Mouse (Mus musculus) forebrain, embryonic 13.5 days (tissue): ENCODE results near the gene Afmid. TPM values are rescaled to one million over a fixed set of nuclear protein-coding genes. Genes with fewer than 3 reads are reported as not detected.
"Not testable (repeated sequence)": the region's sequence is repeated elsewhere in the genome, so short reads cannot be mapped to it uniquely, and the experiment has no call there.

Source experiments
- ATAC-seq: fragments of 200-750 bp; cut with Nextera tagmentation; 2 replicates; pipeline ENCODE4 v1.8.0; 2017
- H3K27ac ChIP-seq: fragments of 300-500 bp; sonication (generic); 2 replicates; pipeline ENCODE4 v1.5.1; 2015; ENCODE audit warnings: inconsistent platforms, mild to moderate bottlenecking, moderate library complexity
- H3K27me3 ChIP-seq: fragments of 300-500 bp; sonication (generic); 2 replicates; pipeline ENCODE4 v1.6.1; 2015; ENCODE audit warnings: mild to moderate bottlenecking, inconsistent platforms
- H3K36me3 ChIP-seq: fragments of 300-500 bp; sonication (generic); 2 replicates; pipeline ENCODE4 v1.6.1; 2015; ENCODE audit warnings: mild to moderate bottlenecking, inconsistent platforms; ENCODE audit not compliant: poor library complexity, severe bottlenecking
- H3K4me1 ChIP-seq: fragments of 300-500 bp; sonication (generic); 2 replicates; pipeline ENCODE4 v1.6.1; 2015; ENCODE audit warnings: inconsistent platforms
- H3K4me2 ChIP-seq: fragments of 300-500 bp; sonication (generic); 2 replicates; pipeline ENCODE4 v1.6.1; 2015; ENCODE audit warnings: inconsistent platforms, mild to moderate bottlenecking, moderate library complexity
- H3K4me3 ChIP-seq: fragments of 300-500 bp; sonication (generic); 2 replicates; pipeline ENCODE4 v1.5.1; 2015; ENCODE audit warnings: mild to moderate bottlenecking, inconsistent platforms
- H3K9ac ChIP-seq: fragments of 300-500 bp; sonication (generic); 2 replicates; pipeline ENCODE4 v1.6.1; 2015; ENCODE audit warnings: mild to moderate bottlenecking, inconsistent platforms
- H3K9me3 ChIP-seq: fragments of 300-500 bp; sonication (generic); replicated peaks from 2 replicates; pipeline ENCODE4 v1.6.1; 2016; ENCODE audit warnings: inconsistent platforms
- WGBS: fragments of 180-500 bp; shearing (Covaris S2); methylation state at CpG from one replicate; pipeline ENCODE4 v1.1.7; 2015; 5-methylcytosine and 5-hydroxymethylcytosine counted together
- polyA plus RNA-seq: library from polyadenylated mRNA; unstranded; fragments of >200 nt; fragmentation: Nextera tagmentation; extraction: Ambion mirVana; gene quantifications from 2 replicates; pipeline ENCODE4 v1.2.1, GENCODE M21; 2015

Afmid gene
- polyA plus RNA-seq, 1 experiment from 2014 or later, result 7.5 TPM

- Histone ChIP-seq H3K36me3 (no peaks in the 10 kb centered on the region), H3K4me2 (no peak overlapping the region), H3K27me3 (0 out of 2 replicates have a peak, but pooled peaks cover 2% of the 10 kb centered on the region), H3K9ac (no peak overlapping the region), H3K4me1 (no peaks in the 10 kb centered on the region), H3K4me3 (no peak overlapping the region), H3K27ac (no peak overlapping the region), H3K9me3 (no peaks in the 10 kb centered on the region)
- ATAC-seq, result no peak
- WGBS, result 62% methylated on average over 2 of the region's 2 CpGs
These were observed 27.6 kb upstream of the Afmid start for GRCm38 (mm10) chr11:117798160-117798541.

GRCm38 (mm10) chr11:117799174-117799573 is 26.6 kb upstream of the Afmid start:
- no peaks in the 10 kb centered on the region for H3K27me3 ChIP-seq
- no peaks in the 10 kb centered on the region for H3K9me3 ChIP-seq
- WGBS, result 68% methylated on average over 5 of the region's 5 CpGs
- no peaks in the 10 kb centered on the region for H3K36me3 ChIP-seq
- no peak overlapping the region for H3K9ac ChIP-seq
- H3K4me3 ChIP-seq, result no peak overlapping the region
- ATAC-seq, result no peak
- no peaks in the 10 kb centered on the region for H3K4me1 ChIP-seq
- H3K4me2 ChIP-seq, result no peak overlapping the region
- no peak overlapping the region for H3K27ac ChIP-seq

- H3K36me3 ChIP-seq, result no peaks in the 10 kb centered on the region
- 81% methylated on average over 7 of the region's 7 CpGs for WGBS
- H3K4me2 ChIP-seq, result no peak overlapping the region
- H3K4me3 ChIP-seq, result no peak overlapping the region
- H3K9me3 ChIP-seq, result no peaks in the 10 kb centered on the region
- no peak for ATAC-seq
- no peak overlapping the region for H3K27ac ChIP-seq
- H3K27me3 ChIP-seq, result no peaks in the 10 kb centered on the region
- H3K9ac ChIP-seq, result no peak overlapping the region
- H3K4me1 ChIP-seq, result no peaks in the 10 kb centered on the region
These were observed 25.7 kb upstream of the Afmid start for GRCm38 (mm10) chr11:117800038-117800437.

- no peak overlapping the region for H3K27ac ChIP-seq
- H3K27me3 ChIP-seq, result no peaks in the 10 kb centered on the region
- WGBS, result 74% methylated on average over 7 of the region's 7 CpGs
- H3K4me2 ChIP-seq, result no peak overlapping the region
- H3K4me3 ChIP-seq, result no peak overlapping the region
- H3K4me1 ChIP-seq, result no peaks in the 10 kb centered on the region
- ATAC-seq, result no peak
- H3K9ac ChIP-seq, result no peak overlapping the region
- no peaks in the 10 kb centered on the region for H3K36me3 ChIP-seq
- no peaks in the 10 kb centered on the region for H3K9me3 ChIP-seq
These were observed 24.1 kb upstream of the Afmid start for GRCm38 (mm10) chr11:117801650-117802049.

GRCm38 (mm10) chr11:117803166-117803688 is 22.5 kb upstream of the Afmid start:
- Histone ChIP-seq H3K9me3 (no peaks in the 10 kb centered on the region), H3K4me2 (no peak overlapping the region), H3K36me3 (no peaks in the 10 kb centered on the region), H3K27me3 (no peaks in the 10 kb centered on the region), H3K9ac (no peak overlapping the region), H3K4me1 (no peaks in the 10 kb centered on the region), H3K4me3 (no peak overlapping the region), H3K27ac (no peak overlapping the region)
- no peak for ATAC-seq
- WGBS, result 98% methylated on average over 3 of the region's 3 CpGs

- H3K4me3 ChIP-seq, result no peak overlapping the region
- ATAC-seq, result no peak
- no peaks in the 10 kb centered on the region for H3K9me3 ChIP-seq
- H3K4me1 ChIP-seq, result peaks cover 18% of the 10 kb centered on the region
- WGBS, result 90% methylated on average over 6 of the region's 6 CpGs
- no peak overlapping the region for H3K27ac ChIP-seq
- H3K4me2 ChIP-seq, result no peak overlapping the region
- no peak overlapping the region for H3K9ac ChIP-seq
- H3K36me3 ChIP-seq, result no peaks in the 10 kb centered on the region
- H3K27me3 ChIP-seq, result peaks cover 14% of the 10 kb centered on the region
These were observed 18.9 kb upstream of the Afmid start for GRCm38 (mm10) chr11:117806781-117807180.

GRCm38 (mm10) chr11:117809407-117810311 is 16.1 kb upstream of the Afmid start, which contains the start of the genes Gm20708 and Syngr2:
Gm20708 (plus strand) TSS chr11:117809668.
Syngr2 (plus strand) TSS chr11:117809668.
- peak; percentile 78 for ATAC-seq
- Histone ChIP-seq H3K9me3 (no peaks in the 10 kb centered on the region), H3K27ac (peak within 1 kb of the TSS; percentile 44), H3K4me3 (peak within 1 kb of the TSS; percentile 67), H3K4me1 (peaks cover 18% of the 10 kb centered on the region), H3K36me3 (peaks cover 29% of the 10 kb centered on the region), H3K27me3 (peaks cover 14% of the 10 kb centered on the region), H3K9ac (peak within 1 kb of the TSS; percentile 74), H3K4me2 (peak within 1 kb of the TSS; percentile 99)
- WGBS, result under 1% methylated on average over 67 of the region's 75 CpGs

GRCm38 (mm10) chr11:117810401-117811046 is 15.2 kb upstream of the Afmid start:
- H3K9ac ChIP-seq, result peak overlapping the region; percentile 74
- peaks cover 37% of the 10 kb centered on the region for H3K36me3 ChIP-seq
- 0% methylated on average over 21 of the region's 21 CpGs for WGBS
- H3K4me2 ChIP-seq, result peak overlapping the region; percentile 99
- peak overlapping the region; percentile 67 for H3K4me3 ChIP-seq
- peak; percentile 85 for ATAC-seq
- H3K9me3 ChIP-seq, result no peaks in the 10 kb centered on the region
- H3K27ac ChIP-seq, result 0 out of 2 replicates have a peak overlapping the region, but pooled peaks have one; percentile 44
- H3K27me3 ChIP-seq, result peaks cover 14% of the 10 kb centered on the region
- peaks cover 18% of the 10 kb centered on the region for H3K4me1 ChIP-seq

GRCm38 (mm10) chr11:117813867-117814266 is 11.9 kb upstream of the Afmid start:
- peaks cover 18% of the 10 kb centered on the region for H3K4me1 ChIP-seq
- no peak overlapping the region for H3K4me2 ChIP-seq
- H3K9ac ChIP-seq, result no peak overlapping the region
- 83% methylated on average over 5 of the region's 5 CpGs for WGBS
- H3K9me3 ChIP-seq, result no peaks in the 10 kb centered on the region
- ATAC-seq, result no peak
- no peak overlapping the region for H3K4me3 ChIP-seq
- H3K27me3 ChIP-seq, result peaks cover 14% of the 10 kb centered on the region
- peaks cover 70% of the 10 kb centered on the region for H3K36me3 ChIP-seq
- H3K27ac ChIP-seq, result no peak overlapping the region

- peaks cover 79% of the 10 kb centered on the region for H3K36me3 ChIP-seq
- ATAC-seq, result no peak
- WGBS, result 93% methylated on average over 6 of the region's 6 CpGs
These were observed 10.9 kb upstream of the Afmid start for GRCm38 (mm10) chr11:117814704-117815366.

GRCm38 (mm10) chr11:117815850-117816249 is 9.9 kb upstream of the Afmid start:
- H3K27ac ChIP-seq, H3K9ac ChIP-seq, H3K9me3 ChIP-seq, H3K4me2 ChIP-seq, H3K4me3 ChIP-seq, ATAC-seq, H3K27me3 ChIP-seq: not testable (repeated sequence)
- WGBS, result 83% methylated on average over 9 of the region's 9 CpGs
- Histone ChIP-seq H3K4me1 (peaks cover 15% of the 10 kb centered on the region), H3K36me3 (peaks cover 89% of the 10 kb centered on the region)

More at GRCm38 (mm10) chr11:117814704-117815366, 10.9 kb upstream of the Afmid start:
- Histone ChIP-seq H3K4me3 (no peak overlapping the region), H3K9me3 (no peaks in the 10 kb centered on the region), H3K4me2 (no peak overlapping the region), H3K27me3 (peaks cover 4% of the 10 kb centered on the region), H3K4me1 (peaks cover 25% of the 10 kb centered on the region), H3K9ac (no peak overlapping the region), H3K27ac (no peak overlapping the region)
